Mouse (Mus musculus): Measurements from ENCODE around the gene Cldn34a. TPM values are rescaled to one million over a fixed set of nuclear protein-coding genes. Genes with fewer than 3 reads are reported as not detected.

Cldn34a gene
- total RNA-seq (2021) = not detected

- DNase-seq = no peak
These were observed at the start of gene Cldn34a for GRCm38 (mm10) chrX:152563034-152563433. Gene Cldn34a (plus strand): TSS chrX:152563334.

GRCm38 (mm10) chrX:152518611-152519010 is 44.5 kb upstream of the Cldn34a start:
- peak; percentile 44 for DNase-seq

- no peak for DNase-seq
These were observed 17.4 kb upstream of the Cldn34a start for GRCm38 (mm10) chrX:152545736-152546135.

GRCm38 (mm10) chrX:152548180-152548579 is 15.0 kb upstream of the Cldn34a start:
- DNase-seq = no peak

GRCm38 (mm10) chrX:152557446-152557845 is 5.7 kb upstream of the Cldn34a start:
- DNase-seq = no peak

Other genes with a start within 250 kb of the Cldn34a start
- 1 to 10 TPM; 3.0 to 3.5 TPM for gene Kantr, start 235.8 kb upstream of the Cldn34a start, total RNA-seq (2021)
- 10 to 100 TPM; 13.5 to 14.6 TPM for gene Tspyl2, start 220.9 kb upstream of the Cldn34a start, total RNA-seq (2021)
- 1 to 10 TPM; 3.4 to 3.9 TPM for gene Gpr173, start 194.6 kb upstream of the Cldn34a start, total RNA-seq (2021)
- gene Shroom2, start 206.1 kb downstream of the Cldn34a start, total RNA-seq (2021) = 10 to 100 TPM; 10.3 to 12.7 TPM
- not detected for gene Gpr143, start 218.6 kb downstream of the Cldn34a start, total RNA-seq (2021)

Measured in heart, postnatal 4 days (tissue).